Mouse (Mus musculus): ENCODE measurements around the gene Ttyh1.

- TF ChIP-seq POLR2A (IDR thresholded peaks at IDR 0.05; ENCODE audit: low read depth, low read length), result no peak
- TF ChIP-seq CTCF (IDR thresholded peaks at IDR 0.05; ENCODE audit: extremely low read depth, insufficient read length, insufficient replicate concordance, low read depth, low read length), result no peak
These were observed 4.5 kb downstream of the Ttyh1 start for GRCm38 (mm10) chr7:4123732-4124131.

All from small intestine, adult 2 months (tissue).